Mouse (Mus musculus): ENCODE measurements around the gene Tas2r139. TPM values are rescaled to one million over a fixed set of nuclear protein-coding genes. Genes with fewer than 3 reads are reported as not detected.
"Not testable (repeated sequence)": the region's sequence is repeated elsewhere in the genome, so short reads cannot be mapped to it uniquely, and the experiment has no call there.

Gene Tas2r139
- total RNA-seq (2021) = not detected
- long read RNA-seq, experiment 1 = 0 reads
- long read RNA-seq, experiment 2 = 0 reads

GRCm38 (mm10) chr6:42140636-42141035, at the start of gene Tas2r139:
Tas2r139 (plus strand) TSS chr6:42140936.
- no peak for DNase-seq

DNA sequence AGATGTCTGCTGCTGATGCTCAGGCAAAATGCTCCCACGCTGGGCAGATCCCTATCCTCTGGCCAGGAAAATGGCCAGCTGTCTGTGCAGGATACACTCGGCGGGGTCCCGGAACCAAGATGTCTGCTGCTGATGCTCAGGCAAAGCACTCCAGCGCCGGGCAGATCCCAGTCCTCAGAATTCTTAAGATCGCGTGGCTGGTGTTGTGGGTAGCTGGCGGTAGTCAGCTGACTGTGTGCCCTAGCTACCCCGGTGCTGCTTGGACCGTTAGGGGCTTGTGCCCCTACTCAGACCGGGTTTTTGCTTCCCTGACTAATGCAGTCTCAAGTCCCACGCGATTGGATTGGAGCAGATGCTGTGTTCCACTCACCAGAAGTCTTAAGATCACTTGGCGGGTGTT, 10.4 kb downstream of the Tas2r139 start:
- not testable (repeated sequence) for DNase-seq

DNA sequence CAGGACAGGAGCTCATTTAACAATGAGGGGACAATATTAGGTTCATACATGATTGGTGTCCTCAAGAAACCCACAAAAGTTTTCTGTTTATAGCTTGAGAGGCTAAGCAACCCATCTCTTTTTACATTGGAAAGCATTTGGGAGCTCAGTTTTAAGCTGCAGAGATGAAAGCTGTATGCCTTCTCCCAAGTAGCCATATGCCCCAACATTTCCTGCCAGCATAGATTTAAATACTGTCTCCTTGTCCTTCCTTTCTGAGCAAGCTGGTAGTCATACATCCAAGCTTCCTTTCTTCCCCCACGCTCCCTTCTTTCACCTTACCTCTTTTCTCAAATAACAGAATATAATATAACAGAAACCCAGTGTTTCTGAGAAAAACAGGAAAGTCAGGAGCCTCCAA, 41.7 kb downstream of the Tas2r139 start:
- DNase-seq = no peak

- DNase-seq = no peak
These were observed 45.5 kb downstream of the Tas2r139 start for GRCm38 (mm10) chr6:42186230-42186629.

Other genes starting within 250 kb of the Tas2r139 start
- not detected for gene Sval1, start 189.3 kb upstream of the Tas2r139 start, total RNA-seq (2021)
- not detected for gene Sval3, start 172.8 kb upstream of the Tas2r139 start, total RNA-seq (2021)
- gene Sva, start 102.5 kb upstream of the Tas2r139 start, total RNA-seq (2021) = not detected
- not detected for gene Tas2r144, start 74.4 kb downstream of the Tas2r139 start, total RNA-seq (2021)
- 10 to 100 TPM; 29.6 to 39.7 TPM for gene Gstk1, start 105.0 kb downstream of the Tas2r139 start, total RNA-seq (2021)
- not detected for gene Tmem139, start 121.0 kb downstream of the Tas2r139 start, total RNA-seq (2021)
- gene Casp2, start 124.0 kb downstream of the Tas2r139 start, total RNA-seq (2021) = 1 to 10 TPM; 5.0 to 5.1 TPM
- 100 to 1,000 TPM; 105 to 116 TPM for gene Clcn1, start 145.7 kb downstream of the Tas2r139 start, total RNA-seq (2021)
- gene Fam131b, start 183.7 kb downstream of the Tas2r139 start, total RNA-seq (2021) = under 1 TPM; 0.41 to 0.54 TPM
- gene Zyx, start 208.7 kb downstream of the Tas2r139 start, total RNA-seq (2021) = 10 to 100 TPM; 28.8 to 32.3 TPM
- gene Epha1, start 232.3 kb downstream of the Tas2r139 start, total RNA-seq (2021) = under 1 TPM; 0.15 to 0.32 TPM

All from gastrocnemius, postnatal 25 days (tissue).